Mouse (Mus musculus): ENCODE results near the gene Tyro3. TPM values are rescaled to one million over a fixed set of nuclear protein-coding genes. Genes with fewer than 3 reads are reported as not detected.

Gene Tyro3
- total RNA-seq, 2 experiments from 2014 or later = 87.5 to 93.6 TPM

DNA sequence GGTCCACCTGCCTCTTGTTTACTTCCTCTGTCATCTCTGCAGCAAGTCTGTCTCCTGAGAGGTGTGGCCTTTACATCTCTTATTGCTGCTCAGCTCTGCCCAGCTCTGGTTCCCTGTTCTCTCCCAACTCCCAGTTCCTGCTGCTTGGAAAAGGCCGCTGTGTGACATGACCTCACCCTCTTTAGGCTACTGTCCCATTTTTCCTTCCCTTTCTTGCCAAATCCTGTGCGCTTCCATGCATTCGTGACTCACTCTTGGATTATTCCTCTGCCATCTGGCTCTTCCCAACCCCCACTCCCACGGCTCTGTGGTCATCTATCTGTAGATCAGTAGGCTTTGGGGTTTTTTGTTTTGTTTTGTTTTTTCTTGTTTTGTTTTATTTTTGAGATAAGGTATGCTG lies 49.4 kb downstream of the Tyro3 start:
- peak in 1 of 2 experiments; percentile 42 for DNase-seq (ENCODE audit: low spot score in 2 of 2)

DNA sequence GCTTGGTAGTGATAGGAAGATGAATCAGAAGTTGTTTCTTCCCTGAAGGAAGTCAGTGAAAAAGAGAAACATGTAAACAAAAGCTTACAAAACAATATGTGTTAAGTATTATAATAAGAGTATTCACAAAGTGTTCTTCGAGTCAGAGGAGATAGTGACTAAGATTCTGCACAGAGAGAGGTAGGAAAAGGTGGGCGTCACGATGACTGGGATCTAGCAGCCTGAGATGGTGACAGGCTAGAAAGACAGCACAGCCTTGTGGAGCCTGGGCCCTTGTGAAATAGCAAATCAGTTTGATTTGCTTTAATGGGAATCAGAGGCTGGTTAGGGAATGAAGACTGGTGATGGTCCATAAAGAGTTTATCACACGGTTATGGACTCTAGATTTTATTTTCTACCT lies 56.3 kb downstream of the Tyro3 start:
- DNase-seq (ENCODE audit: low spot score in 2 of 2) = no peak

DNA sequence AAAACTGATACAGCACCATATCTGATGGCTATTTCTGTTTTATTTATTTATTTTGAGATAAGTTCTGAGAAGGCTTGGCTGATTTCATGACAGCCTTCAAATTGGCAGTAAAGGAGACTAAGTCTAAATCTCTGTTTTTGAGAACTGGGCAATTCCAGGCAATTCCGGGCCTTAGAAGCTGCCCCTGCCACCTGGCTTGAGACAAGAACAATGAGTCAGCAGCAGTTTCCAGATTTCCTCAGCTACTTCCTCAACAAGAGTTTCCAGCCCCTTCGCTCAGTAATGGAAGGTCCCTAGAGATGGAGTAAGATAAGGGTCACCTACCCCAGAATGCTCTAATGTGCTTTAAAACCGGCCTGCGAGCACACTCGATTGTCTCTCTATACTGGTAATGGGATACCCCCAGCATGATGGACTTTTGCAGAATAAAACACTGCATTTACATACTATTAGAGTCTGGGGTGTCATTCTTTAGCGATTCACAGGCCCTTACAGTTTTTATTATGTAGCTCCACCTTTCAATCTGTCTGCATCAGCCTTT lies 57.8 kb downstream of the Tyro3 start:
- DNase-seq (ENCODE audit: low spot score in 2 of 2) = no peak

DNA sequence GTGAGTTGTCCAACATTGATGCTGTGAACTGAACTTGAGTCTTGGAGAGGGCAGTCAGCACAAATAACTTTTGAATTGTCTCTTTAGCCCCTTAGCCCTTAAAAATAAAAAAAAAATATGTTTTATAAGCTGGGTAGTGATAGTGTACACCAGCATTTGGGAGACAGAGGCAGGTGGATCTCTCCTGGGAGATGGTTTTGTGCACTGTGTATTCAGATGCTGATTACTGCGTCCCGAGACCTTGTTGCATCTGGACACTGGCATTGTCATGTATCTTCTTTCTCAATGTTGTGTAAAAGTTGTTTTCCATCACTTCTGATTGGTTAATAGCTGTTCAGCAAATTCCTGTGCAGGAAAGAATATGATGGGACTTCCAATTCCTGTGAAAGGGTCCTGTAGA lies 59.8 kb downstream of the Tyro3 start:
- DNase-seq (ENCODE audit: low spot score in 2 of 2) = no peak

DNA sequence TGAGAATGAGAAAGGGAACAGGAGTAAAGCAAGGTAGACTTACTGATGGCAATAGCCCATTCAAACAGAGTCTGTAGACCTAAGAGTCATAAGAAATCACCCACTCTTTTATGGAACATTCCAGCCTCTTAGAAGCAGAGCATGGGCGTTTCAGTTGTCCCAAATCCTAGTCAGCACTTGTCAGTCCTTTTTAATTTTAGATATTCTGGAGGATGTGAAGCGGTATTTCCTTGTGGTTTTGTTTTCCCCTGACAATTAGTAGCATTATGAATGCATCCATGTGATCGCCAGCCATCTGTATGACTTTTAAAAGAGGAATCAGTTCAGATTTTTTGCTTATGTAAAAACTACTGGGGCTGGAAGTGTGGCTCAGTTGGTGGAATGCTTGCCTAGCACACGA lies 67.0 kb downstream of the Tyro3 start:
- DNase-seq (ENCODE audit: low spot score in 2 of 2) = peak; percentile 26 to 65

Other genes with a start within 250 kb of the Tyro3 start
- under 1 TPM; 0.51 to 0.62 TPM for gene Nusap1, start 179.4 kb upstream of the Tyro3 start, total RNA-seq (2021)
- gene Oip5, start 179.3 kb upstream of the Tyro3 start, total RNA-seq (2021) = 1 to 10 TPM in 1 of 2 experiments, under 1 TPM in 1; 0.79 to 1.2 TPM
- 10 to 100 TPM; 30.1 to 35.2 TPM for gene Ndufaf1, start 134.9 kb upstream of the Tyro3 start, total RNA-seq (2021)
- 10 to 100 TPM; 60.9 to 61.1 TPM for gene Rtf1, start 122.7 kb upstream of the Tyro3 start, total RNA-seq (2021)
- 100 to 1,000 TPM; 284 to 311 TPM for gene Itpka, start 55.4 kb upstream of the Tyro3 start, total RNA-seq (2021)
- 10 to 100 TPM; 12.5 to 15.8 TPM for gene Ltk, start 37.3 kb upstream of the Tyro3 start, total RNA-seq (2021)
- gene Rpap1, start 10.2 kb upstream of the Tyro3 start, total RNA-seq (2021) = 10 to 100 TPM; 17.7 to 19.2 TPM
- gene Mga, start 99.5 kb downstream of the Tyro3 start, total RNA-seq (2021) = 10 to 100 TPM; 69.2 to 71.2 TPM
- gene Mapkbp1, start 175.0 kb downstream of the Tyro3 start, total RNA-seq (2021) = 10 to 100 TPM; 39.3 to 40.4 TPM
- 1 to 10 TPM; 4.3 to 7.3 TPM for gene Jmjd7, start 229.8 kb downstream of the Tyro3 start, total RNA-seq (2021)
- gene Gm28042, start 229.8 kb downstream of the Tyro3 start, total RNA-seq (2021) = 1 to 10 TPM; 1.7 to 2.0 TPM
- gene Pla2g4b, start 235.7 kb downstream of the Tyro3 start, total RNA-seq (2021) = 1 to 10 TPM; 3.9 to 4.1 TPM